Mouse (Mus musculus) intestine, postnatal 0 days (tissue): ENCODE results near the gene Itih2. TPM values are rescaled to one million over a fixed set of nuclear protein-coding genes. Genes with fewer than 3 reads are reported as not detected.
A peak's percentile ranks its signal among the peaks of the same experiment; 100 is the strongest.

ENCODE experiments used
- ATAC-seq: fragments of 200-750 bp; cut with Nextera tagmentation; 2 replicates; pipeline ENCODE4 v1.8.0; 2017; ENCODE audit warnings: mild to moderate bottlenecking, moderate TSS enrichment, moderate library complexity
- H3K27ac ChIP-seq: fragments of 300-500 bp; sonication (generic); 2 replicates; pipeline ENCODE4 v1.5.1; 2014; ENCODE audit warnings: mild to moderate bottlenecking, low read depth, low read length, moderate library complexity
- H3K27me3 ChIP-seq: fragments of 300-500 bp; sonication (generic); replicated peaks from 2 replicates; pipeline ENCODE4 v1.6.1; 2014; ENCODE audit warnings: low read length, mixed read lengths; ENCODE audit not compliant: control insufficient read depth, insufficient read depth
- H3K36me3 ChIP-seq: fragments of 300-500 bp; sonication (generic); 2 replicates; pipeline ENCODE4 v1.6.1; 2014; ENCODE audit warnings: mild to moderate bottlenecking, moderate library complexity; ENCODE audit not compliant: control insufficient read depth, insufficient read depth
- H3K4me1 ChIP-seq: fragments of 300-500 bp; sonication (generic); replicated peaks from 2 replicates; pipeline ENCODE4 v1.6.1; 2014; ENCODE audit warnings: antibody characterized with exemption, low read length, mixed read lengths; ENCODE audit not compliant: control insufficient read depth, insufficient read depth
- H3K4me2 ChIP-seq: fragments of 300-500 bp; sonication (generic); replicated peaks from 2 replicates; pipeline ENCODE4 v1.6.1; 2014; ENCODE audit warnings: low read depth, mild to moderate bottlenecking, moderate library complexity
- H3K4me3 ChIP-seq: fragments of 300-500 bp; sonication (generic); 2 replicates; pipeline ENCODE4 v1.5.1; 2014; ENCODE audit warnings: low read depth, low read length
- H3K9ac ChIP-seq: fragments of 300-500 bp; sonication (generic); 2 replicates; pipeline ENCODE4 v1.6.1; 2014; ENCODE audit warnings: mild to moderate bottlenecking, low read depth, low read length
- H3K9me3 ChIP-seq: fragments of 300-500 bp; sonication (generic); 2 replicates; pipeline ENCODE4 v1.6.1; 2016; ENCODE audit warnings: mixed run types; ENCODE audit not compliant: control insufficient read depth
- CTCF ChIP-seq: sonication (generic); IDR thresholded peaks from 2 replicates; pipeline ENCODE4 v1.5.1; 2016; ENCODE audit warnings: low read depth, mild to moderate bottlenecking, control low read depth, antibody characterized with exemption, moderate library complexity
- WGBS: fragments of 180-500 bp; shearing (Covaris S2); extraction: QIAGEN DNeasy Blood & Tissue Kit; methylation state at CpG from one replicate; pipeline ENCODE4 v1.1.7; 2014; 5-methylcytosine and 5-hydroxymethylcytosine counted together
- polyA plus RNA-seq: library from polyadenylated mRNA; unstranded; fragments of >200 nt; fragmentation: Nextera tagmentation; extraction: Ambion mirVana; gene quantifications from 2 replicates; pipeline ENCODE4 v1.2.1, GENCODE M21; 2015

The Itih2 gene
- polyA plus RNA-seq, 1 experiment from 2014 or later: 0.10 TPM

GRCm38 (mm10) chr2:10098598-10099215, 32.5 kb downstream of the Itih2 start:
- no peak overlapping the region for H3K27ac ChIP-seq
- TF ChIP-seq CTCF: peak; percentile 78
- no peaks in the 10 kb centered on the region for H3K4me1 ChIP-seq
- H3K36me3 ChIP-seq: no peaks in the 10 kb centered on the region
- WGBS: 31% methylated on average over 9 of the region's 9 CpGs
- H3K27me3 ChIP-seq: no peaks in the 10 kb centered on the region
- no peak overlapping the region for H3K4me2 ChIP-seq
- no peak overlapping the region for H3K9ac ChIP-seq
- ATAC-seq: no peak
- H3K9me3 ChIP-seq: no peaks in the 10 kb centered on the region
- H3K4me3 ChIP-seq: no peak overlapping the region

GRCm38 (mm10) chr2:10094327-10095100, 36.7 kb downstream of the Itih2 start:
- Histone ChIP-seq H3K4me2 (peak overlapping the region; percentile 22; the same call in 1 of the 2 replicates), H3K36me3 (peaks cover 19% of the 10 kb centered on the region), H3K27me3 (no peaks in the 10 kb centered on the region), H3K27ac (no peak overlapping the region), H3K9ac (no peak overlapping the region), H3K9me3 (no peaks in the 10 kb centered on the region), H3K4me3 (no peak overlapping the region), H3K4me1 (no peaks in the 10 kb centered on the region)
- 51% methylated on average over 14 of the region's 14 CpGs for WGBS
- no peak for TF ChIP-seq CTCF
- peak; percentile 78; the same call in 1 of the 2 replicates for ATAC-seq

GRCm38 (mm10) chr2:10087256-10087850, 43.8 kb downstream of the Itih2 start:
- no peaks in the 10 kb centered on the region for H3K4me1 ChIP-seq
- H3K36me3 ChIP-seq: peaks cover 48% of the 10 kb centered on the region
- peak overlapping the region; percentile 51 for H3K27ac ChIP-seq
- WGBS: 74% methylated on average over 8 of the region's 8 CpGs
- H3K9ac ChIP-seq: no peak overlapping the region
- H3K27me3 ChIP-seq: no peaks in the 10 kb centered on the region
- H3K9me3 ChIP-seq: no peaks in the 10 kb centered on the region
- no peak overlapping the region for H3K4me3 ChIP-seq
- no peak for TF ChIP-seq CTCF
- no peak overlapping the region for H3K4me2 ChIP-seq
- ATAC-seq: peak; percentile 81

DNA sequence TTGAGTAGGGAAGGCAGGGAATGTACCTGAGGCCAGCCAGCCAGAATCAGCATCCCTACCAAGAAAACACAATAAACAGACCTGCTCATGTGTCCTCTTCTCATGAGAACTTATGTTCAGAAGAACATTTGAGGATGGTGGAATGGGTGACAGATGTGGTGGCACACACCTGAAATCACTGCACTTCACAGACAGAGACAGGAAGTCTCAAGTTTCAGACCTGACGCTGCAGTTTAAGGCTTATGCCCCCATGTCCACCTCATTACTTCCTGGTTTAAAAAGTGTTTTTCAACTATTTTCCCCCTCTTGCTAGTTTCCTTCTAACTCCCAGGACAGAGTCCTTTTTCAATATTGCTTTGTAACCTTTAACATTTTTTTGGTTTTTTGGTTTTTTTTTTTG, 48.5 kb downstream of the Itih2 start:
- H3K9me3 ChIP-seq: no peaks in the 10 kb centered on the region
- no peak for ATAC-seq
- H3K27ac ChIP-seq: no peak overlapping the region
- H3K4me2 ChIP-seq: no peak overlapping the region
- no peak for TF ChIP-seq CTCF
- no peak overlapping the region for H3K4me3 ChIP-seq
- H3K4me1 ChIP-seq: peaks cover 7% of the 10 kb centered on the region; the same call in 1 of the 2 replicates
- H3K27me3 ChIP-seq: no peaks in the 10 kb centered on the region
- H3K9ac ChIP-seq: no peak overlapping the region
- 73% methylated on average over 1 of the region's 1 CpGs for WGBS
- peaks cover 21% of the 10 kb centered on the region for H3K36me3 ChIP-seq

GRCm38 (mm10) chr2:10081453-10082080, 49.6 kb downstream of the Itih2 start:
- WGBS: 83% methylated on average over 5 of the region's 5 CpGs
- H3K9me3 ChIP-seq: no peaks in the 10 kb centered on the region
- peak overlapping the region; percentile 98 for H3K4me3 ChIP-seq
- H3K27ac ChIP-seq: no peak overlapping the region
- no peak for ATAC-seq
- H3K4me2 ChIP-seq: peak overlapping the region; percentile 75; the same call in 1 of the 2 replicates
- TF ChIP-seq CTCF: no peak
- H3K9ac ChIP-seq: peak overlapping the region; percentile 99
- H3K36me3 ChIP-seq: peaks cover 12% of the 10 kb centered on the region
- no peaks in the 10 kb centered on the region for H3K27me3 ChIP-seq
- peaks cover 7% of the 10 kb centered on the region; the same call in 1 of the 2 replicates for H3K4me1 ChIP-seq
